Mouse (Mus musculus) embryonic stem cell, embryonic (primary cell): ENCODE results near the gene Krt79.

Experiments
- CTCF ChIA-PET, 4 experiments: fragments of 300-600 bp in 2 of 4; fragments of 350-600 bp in 2 of 4; sonication (Branson Sonifier 250); formaldehyde crosslinking; loops; one replicate each; lab custom pipeline; 2022; ENCODE audit warnings: inconsistent platforms in 2 of 4; lab: Charles Lee
- POLR2A ChIA-PET, 4 experiments: fragments of 300-600 bp in 2 of 4; fragments of 350-600 bp in 2 of 4; sonication (Branson Sonifier 250); formaldehyde crosslinking; loops; one replicate each; lab custom pipeline; 2022; ENCODE audit warnings: antibody characterized with exemption in 4 of 4, inconsistent platforms in 1 of 4; lab: Charles Lee

Gene Krt79

DNA sequence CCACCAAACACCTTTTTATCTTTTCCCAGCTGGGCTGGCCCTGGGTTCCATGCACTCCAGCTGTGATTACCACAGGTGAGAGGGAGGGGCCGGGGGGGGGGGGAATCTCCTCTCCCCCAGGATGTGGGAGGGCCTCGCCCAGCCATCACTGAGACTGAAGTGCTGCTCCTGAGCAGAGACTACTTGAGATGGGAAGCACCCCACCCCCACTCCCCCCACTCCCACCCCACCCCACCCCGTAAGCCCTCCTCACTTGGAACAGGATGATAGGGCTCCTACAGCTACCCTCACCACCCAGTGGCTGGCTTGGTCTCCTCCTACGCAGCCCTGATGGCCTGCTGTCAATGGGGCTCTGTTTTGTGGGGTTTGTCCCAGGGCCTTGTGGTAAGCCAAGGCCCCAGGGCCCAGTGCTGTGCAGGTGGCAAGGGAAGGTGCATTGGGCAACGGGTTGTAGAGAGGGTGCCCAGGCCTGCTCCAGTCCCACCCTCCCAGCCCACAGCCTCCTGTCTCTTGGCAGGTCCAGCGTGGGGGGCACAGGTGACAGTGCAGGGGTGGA is at the start of gene Krt79:
Krt79 (minus strand) TSS at position 51 of the 556 bp plus-strand sequence.
- ChIA-PET CTCF (interaction anchor here in 1 of 4 experiments (0.6 to 1.7 kb wide), 3 partner anchors 44 to 968 kb away, joined by 3 to 4 read pairs (median 4); no protein-coding TSS in a partner anchor), POLR2A (interaction anchor here in 1 of 4 experiments (0.7 kb wide), 1 partner anchor 803 kb away, joined by 3 read pairs; no protein-coding TSS in a partner anchor)

DNA sequence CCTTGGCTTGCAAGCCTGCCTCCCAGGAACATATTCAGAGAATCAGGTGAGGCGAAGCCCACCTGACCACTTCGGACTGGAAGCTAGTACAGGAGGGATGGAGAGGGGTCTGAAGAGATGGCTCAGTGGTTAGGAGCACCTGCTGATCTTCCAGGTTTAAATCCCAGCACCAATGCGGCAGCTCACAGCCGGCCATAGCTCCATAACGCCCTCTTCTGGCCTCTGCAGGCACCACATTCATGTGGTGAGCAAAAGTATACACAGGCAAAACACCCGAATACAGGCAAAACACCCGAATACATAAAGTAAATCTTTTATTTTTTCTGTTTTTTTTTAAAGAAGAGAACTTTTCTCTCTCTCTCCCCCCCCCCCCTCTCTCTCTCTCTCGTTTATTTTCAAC is 48.6 kb upstream of the Krt79 start:
- ChIA-PET POLR2A (interaction anchor here in 3 of 4 experiments (0.7 to 1.9 kb wide), 8 partner anchors 34 to 138 kb away, joined by 3 to 16 read pairs (median 7); no protein-coding TSS in a partner anchor), CTCF (interaction anchor here (0.6 to 5.6 kb wide), 45 partner anchors 9 to 1201 kb away, joined by 3 to 93 read pairs (median 4); partner anchors contain the start of genes Krt8 (in 3 of the 4) and Spryd3 (in 1 of the 4))

DNA sequence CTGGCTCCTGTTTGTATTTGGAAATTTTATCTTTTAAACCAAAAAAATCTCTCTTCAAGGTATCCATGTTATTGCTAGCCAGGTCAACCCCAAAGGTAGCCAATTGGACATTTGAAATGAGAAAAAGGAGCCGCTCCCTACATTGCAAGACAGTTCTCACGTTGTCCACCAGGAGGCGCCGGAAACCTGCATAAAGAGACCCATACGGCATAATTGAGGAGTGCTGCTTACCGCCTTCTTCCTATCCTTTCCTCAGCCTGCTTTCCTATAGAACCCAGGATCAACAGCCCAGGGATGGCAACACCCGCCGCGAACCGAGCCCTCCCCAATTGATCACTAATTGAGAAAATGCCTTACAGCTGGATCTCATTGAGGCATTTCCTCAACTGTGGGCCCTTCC is 48.0 kb upstream of the Krt79 start:
- POLR2A ChIA-PET, result interaction anchor here in 3 of 4 experiments (0.7 to 1.9 kb wide), 6 partner anchors 34 to 121 kb away, joined by 3 to 16 read pairs (median 10); no protein-coding TSS in a partner anchor
- CTCF ChIA-PET, result interaction anchor here (0.6 to 5.6 kb wide), 41 partner anchors 9 to 1200 kb away, joined by 3 to 93 read pairs (median 4); partner anchors contain the start of genes Krt8 (in 3 of the 4) and Spryd3 (in 1 of the 4)

DNA sequence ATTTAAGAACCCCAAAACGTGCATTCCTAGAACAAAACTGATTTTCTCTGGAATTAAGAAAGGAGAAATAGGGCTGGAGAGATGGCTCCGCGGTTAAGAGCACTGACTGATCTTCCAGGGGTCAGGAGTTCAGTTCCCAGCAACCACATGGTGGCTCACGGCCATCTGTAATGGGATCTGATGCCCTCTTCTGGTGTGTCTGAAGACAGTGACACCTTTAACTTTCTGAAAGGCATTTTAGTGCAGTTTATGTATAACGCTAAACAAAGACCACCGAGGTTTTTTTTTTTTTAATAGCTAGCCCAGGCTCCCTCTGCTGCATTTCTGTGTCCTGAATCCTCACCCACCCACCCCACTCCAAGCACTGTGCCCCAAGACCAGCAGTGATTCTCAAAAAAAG is 44.6 kb upstream of the Krt79 start:
- CTCF ChIA-PET, result interaction anchor here (0.5 to 3.3 kb wide), 171 partner anchors 9 to 907 kb away, joined by 3 to 91 read pairs (median 5); partner anchors contain the start of genes Eif4b (in 1 of the 4), Krt5 (in 1 of the 4), Krt72 (in 1 of the 4) and Krt79 (in 1 of the 4)

DNA sequence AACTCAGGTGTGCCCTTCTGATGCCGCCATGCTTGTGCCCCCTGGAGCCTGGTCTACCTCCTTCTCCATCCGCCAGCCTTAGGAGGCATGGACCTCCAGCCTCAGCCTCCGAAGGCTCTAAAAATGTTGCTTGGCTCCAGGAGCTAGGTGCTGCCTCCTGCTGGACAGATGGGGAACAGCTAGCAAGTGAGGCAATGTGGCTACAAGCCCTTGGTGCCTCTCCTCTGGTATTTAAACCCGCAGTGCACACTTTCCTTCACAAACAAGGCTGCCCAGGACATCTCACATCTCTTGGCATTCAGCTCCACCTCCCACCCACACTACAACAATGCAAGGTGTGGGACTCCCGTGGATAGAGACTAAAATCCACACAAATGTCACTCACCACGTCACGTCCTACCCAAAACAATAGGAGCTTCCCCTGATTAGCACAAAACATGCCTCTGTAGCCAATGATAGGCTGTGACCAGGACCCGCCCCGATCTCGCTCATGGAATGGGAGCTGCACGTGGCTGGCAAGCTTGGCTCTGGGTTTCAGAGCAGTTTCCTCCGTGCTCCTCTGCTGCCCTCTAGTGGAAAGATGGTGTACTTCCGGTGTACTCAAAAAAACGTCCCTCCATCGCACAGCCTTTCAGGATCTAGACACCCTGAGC is 44.0 kb upstream of the Krt79 start:
- ChIA-PET POLR2A (interaction anchor here (0.6 to 3.4 kb wide), 37 partner anchors 8 to 907 kb away, joined by 3 to 18 read pairs (median 4); partner anchors contain the start of genes Eif4b (in 2 of the 4), Krt8 (in 1 of the 4), Sp1 (in 1 of the 4) and Tns2 (in 1 of the 4)), CTCF (interaction anchor here (0.5 to 3.3 kb wide), 216 partner anchors 8 to 907 kb away, joined by 3 to 91 read pairs (median 4); partner anchors contain the start of genes Spryd3 (in 2 of the 4), Eif4b (in 1 of the 4), Krt5 (in 1 of the 4) and Krt72 (in 1 of the 4))

More for the DNA sequence above, 44.6 kb upstream of the Krt79 start:
- POLR2A ChIA-PET, result interaction anchor here (0.6 to 3.4 kb wide), 32 partner anchors 8 to 908 kb away, joined by 3 to 18 read pairs (median 4); partner anchors contain the start of genes Eif4b (in 2 of the 4), Sp1 (in 1 of the 4) and Tns2 (in 1 of the 4)

DNA sequence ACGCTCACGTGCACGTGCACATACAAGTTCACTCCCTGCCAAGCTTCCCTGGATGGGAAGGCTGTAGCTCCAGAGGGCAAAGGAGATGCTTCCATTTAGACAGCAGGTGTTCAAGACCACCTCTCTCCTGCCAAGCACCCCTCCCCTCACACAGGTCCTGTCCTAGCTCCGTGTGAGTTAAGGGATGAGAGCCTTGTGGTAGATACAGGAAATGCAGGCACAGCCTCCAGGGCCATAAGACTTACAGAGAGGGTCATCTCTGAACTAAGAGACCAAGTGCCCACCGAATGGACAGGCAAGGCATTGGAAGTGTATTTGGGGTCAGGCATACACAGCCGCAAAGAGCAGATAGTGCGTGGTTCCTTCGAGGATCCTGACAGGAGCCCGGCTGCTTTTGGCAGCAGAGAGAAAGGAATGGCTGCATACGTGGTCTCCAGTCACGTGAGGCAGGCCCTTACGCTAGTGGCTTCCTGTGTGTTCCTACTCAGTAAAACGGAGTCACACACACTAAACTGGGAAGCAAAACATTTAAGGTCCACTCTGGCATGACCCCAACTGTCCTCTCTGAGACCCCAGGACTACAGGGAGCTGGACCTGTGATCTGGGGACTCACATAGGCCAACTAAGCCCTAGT is 43.3 kb upstream of the Krt79 start:
- ChIA-PET CTCF (interaction anchor here (0.5 to 3.3 kb wide), 138 partner anchors 8 to 743 kb away, joined by 3 to 91 read pairs (median 6); partner anchors contain the start of genes Eif4b (in 1 of the 4), Krt5 (in 1 of the 4), Krt79 (in 1 of the 4) and Krt8 (in 1 of the 4)), POLR2A (interaction anchor here (0.6 to 3.4 kb wide), 27 partner anchors 8 to 762 kb away, joined by 3 to 18 read pairs (median 4); partner anchors contain the start of genes Eif4b (in 2 of the 4), Krt8 (in 1 of the 4) and Tns2 (in 1 of the 4))

DNA sequence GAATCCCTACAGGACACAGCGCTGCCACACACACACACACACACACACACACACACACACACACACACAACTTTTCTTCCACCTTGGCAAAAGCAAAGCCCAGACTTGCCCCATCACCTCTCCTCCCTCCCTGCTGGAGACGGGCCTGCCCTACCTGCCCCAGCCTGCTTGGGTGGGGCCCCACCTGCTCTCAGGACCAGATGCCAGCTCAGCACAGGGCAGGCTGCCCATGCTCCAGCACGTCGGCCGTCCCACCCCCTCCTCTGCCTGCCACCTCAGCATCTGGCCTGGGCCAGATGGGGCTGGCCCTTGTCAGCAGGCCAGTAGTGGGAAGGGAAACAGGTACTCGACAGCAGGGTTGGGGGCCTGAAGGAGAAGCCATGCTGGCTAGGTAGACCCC is 40.7 kb upstream of the Krt79 start:
- CTCF ChIA-PET, result interaction anchor here in 1 of 4 experiments (0.6 kb wide), 1 partner anchor 742 kb away, joined by 7 read pairs; no protein-coding TSS in a partner anchor
- POLR2A ChIA-PET, result no interaction called here

DNA sequence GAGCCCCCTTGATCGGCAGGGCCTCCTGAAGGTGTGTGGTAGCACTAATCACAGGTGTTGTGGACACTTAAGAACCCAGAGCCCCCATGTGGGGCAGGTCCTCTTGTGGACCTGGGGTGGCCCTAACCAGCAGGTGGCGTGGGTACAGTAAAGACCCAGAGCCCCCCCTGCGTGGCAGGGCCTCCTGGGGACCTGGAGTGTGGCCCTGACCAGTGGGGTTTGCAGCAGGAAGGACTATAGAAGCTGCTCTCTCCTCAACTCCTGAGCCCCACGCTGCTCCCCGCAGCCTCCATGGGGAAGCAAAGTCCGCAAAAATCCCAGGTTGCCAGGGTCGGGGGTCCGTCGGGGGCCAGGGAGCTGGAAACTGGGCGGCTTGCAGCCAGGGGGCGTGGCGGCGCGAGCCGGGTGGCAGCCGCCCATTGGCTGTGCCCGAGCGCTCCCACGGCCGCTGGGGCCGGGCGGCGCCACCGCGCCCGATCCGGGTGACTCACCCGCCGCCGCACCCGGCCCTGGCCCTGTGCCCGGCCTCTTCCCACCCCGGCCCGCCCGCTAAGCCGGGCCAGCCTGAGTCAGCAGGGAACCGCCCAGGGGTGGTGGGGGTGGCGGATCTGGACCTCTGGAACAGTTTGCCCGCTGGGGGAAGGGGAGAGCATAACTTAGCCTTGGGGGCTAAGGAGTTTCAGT is 37.1 kb upstream of the Krt79 start:
- ChIA-PET CTCF (interaction anchor here in 3 of 4 experiments (0.6 to 2.7 kb wide), 6 partner anchors 88 to 742 kb away, joined by 3 to 11 read pairs (median 8); no protein-coding TSS in a partner anchor), POLR2A (interaction anchor here in 1 of 4 experiments (1.0 to 1.4 kb wide), 5 partner anchors 9 to 102 kb away, joined by 3 to 4 read pairs (median 3); no protein-coding TSS in a partner anchor)

DNA sequence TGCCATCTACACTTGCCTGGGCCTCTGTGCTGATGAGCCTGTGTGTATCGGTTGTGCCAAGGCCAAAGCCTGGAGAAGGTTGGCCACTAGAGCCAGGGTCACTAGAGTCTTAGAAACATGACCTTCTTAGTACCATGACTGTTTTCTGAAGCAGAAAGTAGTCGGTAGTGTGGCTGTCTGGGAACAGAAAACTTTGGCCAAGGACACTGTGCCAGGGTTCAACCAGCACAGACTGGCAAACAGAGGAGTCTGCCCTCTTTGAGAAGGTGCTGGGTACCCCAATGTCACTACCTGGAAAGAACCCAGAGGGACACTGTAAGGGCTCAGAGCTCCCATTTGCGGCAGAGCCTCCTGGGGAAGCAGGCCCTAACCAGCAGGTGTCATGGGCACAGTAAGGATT is 36.5 kb upstream of the Krt79 start:
- POLR2A ChIA-PET, result interaction anchor here in 1 of 4 experiments (1.3 to 1.4 kb wide), 2 partner anchors 8 to 103 kb away, joined by 3 to 4 read pairs; no protein-coding TSS in a partner anchor

DNA sequence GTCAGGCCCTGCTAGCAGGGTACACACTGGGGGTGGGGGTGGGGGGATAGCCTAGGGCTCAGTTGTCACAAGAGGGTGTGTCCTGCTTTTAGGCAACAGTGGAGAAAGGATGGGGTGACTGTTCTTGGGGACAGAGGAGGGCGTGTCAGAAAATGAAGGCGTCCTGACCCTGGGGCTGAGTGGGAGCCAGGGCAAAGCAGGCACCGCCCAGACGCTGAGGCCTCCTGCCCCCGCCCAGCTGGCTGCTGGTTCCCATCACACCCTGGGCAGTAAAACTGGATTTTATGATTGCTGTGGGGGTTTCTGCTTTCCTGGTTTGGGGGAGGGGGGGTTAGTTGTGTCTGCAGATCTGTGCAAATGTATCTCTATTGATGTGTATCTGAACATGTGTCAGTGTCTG is 35.9 kb upstream of the Krt79 start:
- CTCF ChIA-PET, result interaction anchor here (0.6 to 2.6 kb wide), 18 partner anchors 8 to 671 kb away, joined by 3 to 18 read pairs (median 6); no protein-coding TSS in a partner anchor
- POLR2A ChIA-PET, result interaction anchor here in 2 of 4 experiments (1.1 to 1.8 kb wide), 3 partner anchors 8 to 104 kb away, joined by 4 to 7 read pairs (median 5); no protein-coding TSS in a partner anchor

More for the DNA sequence above, 36.5 kb upstream of the Krt79 start:
- CTCF ChIA-PET, result interaction anchor here in 3 of 4 experiments (0.6 to 2.7 kb wide), 10 partner anchors 7 to 741 kb away, joined by 3 to 18 read pairs (median 8); no protein-coding TSS in a partner anchor

DNA sequence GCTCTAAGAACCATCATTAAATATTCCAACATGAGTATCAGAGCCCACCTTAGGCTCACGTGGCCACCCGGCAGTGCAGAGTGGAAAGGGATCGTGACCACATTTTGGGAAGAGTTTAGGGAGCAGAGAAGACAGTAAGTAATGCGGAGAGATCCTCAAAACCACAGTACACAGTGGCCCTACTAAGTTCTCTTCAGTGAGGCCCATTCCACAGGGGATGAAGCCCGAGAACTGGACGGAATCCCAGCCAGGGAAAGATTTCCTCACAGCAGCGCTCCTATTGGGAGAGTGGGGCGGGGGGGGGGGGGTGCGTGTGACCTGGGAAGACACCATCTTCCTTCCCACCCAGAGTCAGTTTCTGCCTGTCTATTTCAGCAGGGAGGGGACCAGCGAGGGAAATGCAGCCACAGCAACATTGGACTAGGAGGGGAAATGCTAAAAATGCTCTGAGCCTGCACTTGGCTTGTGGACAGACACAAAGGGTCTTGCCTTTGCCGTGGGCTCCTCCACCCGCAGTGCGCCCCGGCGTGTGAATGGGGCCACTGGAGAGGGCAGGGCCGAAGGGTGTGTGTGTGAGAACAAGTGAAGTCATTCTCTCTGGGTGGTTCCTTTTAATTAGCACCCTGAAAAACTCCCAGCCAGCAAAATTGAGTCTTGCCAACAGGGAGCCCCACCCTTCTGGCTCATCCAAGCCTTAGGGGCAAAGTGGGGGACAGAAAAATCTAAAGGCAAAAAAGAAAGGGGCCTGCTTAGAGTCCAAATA is 34.1 kb upstream of the Krt79 start:
- ChIA-PET CTCF (interaction anchor here (0.6 to 2.6 kb wide), 93 partner anchors 9 to 658 kb away, joined by 3 to 76 read pairs (median 4); partner anchors contain the start of genes Krt4 (in 1 of the 4), Krt6a (in 1 of the 4), Krt8 (in 1 of the 4) and Krt86 (in 1 of the 4)), POLR2A (interaction anchor here in 3 of 4 experiments (0.7 to 1.8 kb wide), 7 partner anchors 10 to 202 kb away, joined by 3 to 10 read pairs (median 5); no protein-coding TSS in a partner anchor)

DNA sequence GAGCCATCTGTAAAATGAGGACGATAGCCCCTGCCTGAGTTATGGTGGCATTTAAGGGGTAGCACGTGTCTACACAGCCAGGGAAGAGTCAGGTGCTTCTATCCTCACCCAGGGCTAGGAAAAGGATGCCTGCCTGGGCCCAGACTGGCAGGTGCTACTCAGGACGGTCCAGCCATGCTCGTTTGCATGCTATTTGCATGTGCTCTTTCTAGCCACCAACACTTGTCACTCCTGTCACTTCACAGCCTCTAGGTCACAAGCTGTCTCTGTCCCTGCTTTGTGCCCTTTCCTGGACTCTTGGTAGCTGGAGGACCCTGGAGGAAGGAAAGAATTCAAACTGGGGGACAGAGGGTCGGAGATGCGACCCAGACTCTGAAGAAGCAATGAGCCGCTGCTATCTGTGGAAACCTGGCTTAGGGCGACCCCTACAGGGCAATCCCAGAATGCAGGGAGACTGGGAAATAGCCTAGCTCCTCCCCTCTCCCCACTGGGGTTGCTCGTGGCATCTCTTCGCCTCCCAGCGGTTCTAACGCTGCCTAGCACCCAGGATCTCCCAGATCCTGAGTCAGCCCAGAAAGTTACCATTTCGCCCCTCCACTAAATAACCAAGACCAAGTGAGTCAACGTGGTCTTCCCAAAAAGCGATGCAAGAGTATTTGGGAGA is 33.4 kb upstream of the Krt79 start:
- ChIA-PET POLR2A (interaction anchor here in 3 of 4 experiments (0.5 to 1.7 kb wide), 10 partner anchors 11 to 676 kb away, joined by 3 to 10 read pairs (median 4); no protein-coding TSS in a partner anchor), CTCF (interaction anchor here (0.5 to 2.1 kb wide), 91 partner anchors 9 to 658 kb away, joined by 3 to 76 read pairs (median 4); partner anchors contain the start of genes Krt4 (in 1 of the 4), Krt6a (in 1 of the 4), Krt8 (in 1 of the 4) and Krt86 (in 1 of the 4))

DNA sequence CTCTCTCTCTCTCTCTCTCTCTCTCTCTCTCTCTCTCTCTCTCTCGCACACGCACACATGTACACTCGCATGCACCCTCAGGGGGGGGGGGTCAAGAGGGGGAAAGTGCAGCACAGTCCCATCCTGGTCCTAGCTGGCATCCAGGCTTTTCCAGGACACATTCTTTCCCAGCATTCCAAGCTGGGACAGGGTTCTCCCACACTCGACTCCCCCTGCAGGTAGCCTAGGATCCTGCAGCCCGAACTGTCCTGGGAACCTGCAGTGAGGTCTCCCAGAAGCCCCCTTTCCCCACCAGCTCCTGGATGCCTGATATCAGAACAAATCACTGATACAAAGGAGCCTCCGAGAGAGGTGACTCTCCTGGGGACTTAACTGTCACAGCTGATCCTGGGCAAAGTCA is 30.4 kb upstream of the Krt79 start:
- CTCF ChIA-PET, result interaction anchor here (0.5 to 4.6 kb wide), 46 partner anchors 13 to 1064 kb away, joined by 3 to 37 read pairs (median 4); partner anchors contain the start of gene Krt4 (in 1 of the 4)

DNA sequence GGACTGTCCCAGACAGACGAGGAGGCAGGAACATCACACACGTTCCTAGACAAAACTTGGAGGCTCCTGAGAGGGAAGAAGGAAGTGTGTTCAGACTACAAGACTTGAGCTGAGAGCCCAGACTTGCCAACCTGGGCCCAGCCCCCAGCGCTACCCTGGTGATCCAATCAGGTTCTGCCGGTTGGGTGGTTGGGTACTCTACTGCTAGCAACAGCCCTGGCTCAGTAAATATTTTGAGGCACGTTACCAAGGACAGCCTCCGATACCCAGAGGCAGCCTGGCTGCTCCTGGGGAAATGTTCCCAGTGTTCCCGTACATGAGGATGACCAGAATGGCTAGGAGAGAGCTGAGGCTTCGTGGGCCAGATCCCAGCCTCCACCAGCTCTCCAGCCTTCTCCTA is 26.7 kb upstream of the Krt79 start:
- POLR2A ChIA-PET, result interaction anchor here in 1 of 4 experiments (0.6 to 1.7 kb wide), 3 partner anchors 14 to 116 kb away, joined by 3 to 4 read pairs (median 3); partner anchors contain the start of gene Krt1
- CTCF ChIA-PET, result interaction anchor here in 2 of 4 experiments (0.8 to 1.6 kb wide), 3 partner anchors 194 to 640 kb away, joined by 4 to 5 read pairs (median 4); no protein-coding TSS in a partner anchor

More for the DNA sequence above, 30.4 kb upstream of the Krt79 start:
- POLR2A ChIA-PET, result interaction anchor here in 3 of 4 experiments (0.6 to 1.0 kb wide), 5 partner anchors 95 to 655 kb away, joined by 3 to 4 read pairs (median 3); partner anchors contain the start of gene Krt75 (in 1 of the 3)
